Mouse (Mus musculus) thymus, postnatal 25 days (tissue): Measurements from ENCODE around the gene Dnah14.
A peak's percentile ranks its signal among the peaks of the same experiment; 100 is the strongest.

Source experiments
- DNase-seq: peaks from one replicate; pipeline ENCODE4 v3.0.0; 2022

The Dnah14 gene

GRCm38 (mm10) chr1:181793541-181793940 is 217.2 kb downstream of the Dnah14 start:
- no peak for DNase-seq

GRCm38 (mm10) chr1:181799911-181800310 is 223.6 kb downstream of the Dnah14 start:
- no peak for DNase-seq

GRCm38 (mm10) chr1:181800667-181801066 is 224.3 kb downstream of the Dnah14 start:
- no peak for DNase-seq

GRCm38 (mm10) chr1:181811481-181812223 is 235.3 kb downstream of the Dnah14 start:
- no peak for DNase-seq

GRCm38 (mm10) chr1:181826716-181827115 is 250.4 kb downstream of the Dnah14 start:
- DNase-seq, result no peak

- DNase-seq, result peak; percentile 76
Measured at GRCm38 (mm10) chr1:181828365-181828764, 252.0 kb downstream of the Dnah14 start.

- no peak for DNase-seq
Measured at GRCm38 (mm10) chr1:181832720-181833119, 256.4 kb downstream of the Dnah14 start.

GRCm38 (mm10) chr1:181833143-181833542 is 256.8 kb downstream of the Dnah14 start:
- DNase-seq, result no peak

GRCm38 (mm10) chr1:181838111-181838510 is 261.8 kb downstream of the Dnah14 start:
- DNase-seq, result no peak

GRCm38 (mm10) chr1:181839746-181840366 is 263.5 kb downstream of the Dnah14 start:
- DNase-seq, result peak; percentile 36

- DNase-seq, result peak; percentile 69
Measured at GRCm38 (mm10) chr1:181841396-181841795, 265.0 kb downstream of the Dnah14 start.

- peak; percentile 94 for DNase-seq
Measured at GRCm38 (mm10) chr1:181841864-181842672, 265.7 kb downstream of the Dnah14 start.

- peak; percentile 69 for DNase-seq
Measured at GRCm38 (mm10) chr1:181842781-181843180, 266.4 kb downstream of the Dnah14 start, which contains the start of gene Lbr. Gene Lbr (minus strand): TSS chr1:181843046.

GRCm38 (mm10) chr1:181844874-181845547 is 268.7 kb downstream of the Dnah14 start:
- DNase-seq, result no peak

GRCm38 (mm10) chr1:181845767-181846166 is 269.4 kb downstream of the Dnah14 start:
- DNase-seq, result no peak

GRCm38 (mm10) chr1:181847396-181847795 is 271.0 kb downstream of the Dnah14 start:
- DNase-seq, result no peak

GRCm38 (mm10) chr1:181848210-181848609 is 271.9 kb downstream of the Dnah14 start:
- no peak for DNase-seq

- DNase-seq, result no peak
Measured at GRCm38 (mm10) chr1:181850441-181850840, 274.1 kb downstream of the Dnah14 start.

- no peak for DNase-seq
Measured at GRCm38 (mm10) chr1:181851521-181852310, 275.4 kb downstream of the Dnah14 start.

GRCm38 (mm10) chr1:181852466-181852865 is 276.1 kb downstream of the Dnah14 start:
- peak; percentile 60 for DNase-seq

GRCm38 (mm10) chr1:181853081-181853736 is 276.9 kb downstream of the Dnah14 start:
- DNase-seq, result peak; percentile 93
